Mouse (Mus musculus): ENCODE measurements around the gene 2310057M21Rik.
"Not testable (repeated sequence)": the region's sequence is repeated elsewhere in the genome, so short reads cannot be mapped to it uniquely, and the experiment has no call there.

The 2310057M21Rik gene

GRCm38 (mm10) chr7:131362615-131363300 lies at the start of gene 2310057M21Rik:
Gene 2310057M21Rik, minus strand, starts transcription at chr7:131362759.
- peak; percentile 97 for DNase-seq (ENCODE audit: low read depth)

DNA sequence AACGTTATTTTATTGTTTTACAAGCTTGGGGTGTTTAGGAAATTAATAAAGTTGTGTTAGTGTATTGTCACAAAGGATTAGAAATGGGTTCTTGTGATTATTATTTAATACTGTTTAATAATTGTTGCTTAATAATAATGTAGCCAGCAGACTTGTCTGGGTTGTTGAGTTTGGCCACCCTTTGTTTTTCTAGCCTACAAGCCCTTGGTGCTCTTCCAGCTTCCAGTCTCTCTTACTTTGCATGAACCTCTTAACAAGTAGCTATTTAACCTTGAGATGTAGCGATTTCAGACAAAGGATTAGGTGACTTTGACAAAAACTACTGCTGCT lies 49.3 kb upstream of the 2310057M21Rik start:
- DNase-seq (ENCODE audit: low read depth) = no peak

DNA sequence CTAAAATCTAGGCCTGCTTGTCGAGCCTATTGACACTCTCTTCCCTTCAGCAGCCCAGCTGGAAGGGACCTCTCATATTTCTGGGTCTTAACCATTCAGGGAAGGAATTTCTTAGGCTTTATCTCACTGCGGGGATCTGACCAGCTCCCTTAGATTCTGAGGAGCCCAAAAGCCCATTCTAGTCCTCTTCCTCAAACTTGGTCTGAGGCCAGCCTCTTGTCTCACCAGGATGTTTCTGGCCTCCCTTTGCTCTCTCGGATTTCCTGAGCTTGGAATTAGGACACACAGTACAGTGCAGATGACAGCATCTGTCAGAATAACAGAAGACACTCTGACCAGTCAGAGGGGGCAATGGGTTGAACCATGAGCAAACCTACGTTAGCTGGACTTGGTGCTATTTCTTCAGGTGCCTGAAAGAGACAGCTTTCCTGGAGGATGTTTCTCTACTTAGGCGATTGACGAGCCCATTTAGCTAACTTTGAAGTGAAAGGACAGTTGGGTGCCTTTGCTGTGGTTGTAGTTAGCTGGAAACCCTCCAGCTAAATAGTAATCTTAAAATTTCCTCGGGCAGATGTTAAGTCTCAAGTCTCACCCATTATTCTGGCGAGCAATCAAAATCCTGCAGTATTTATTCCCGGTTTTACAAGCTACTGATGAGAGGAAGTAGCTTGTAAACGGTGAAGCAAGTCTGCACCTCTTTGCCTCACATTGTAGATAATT lies 48.8 kb upstream of the 2310057M21Rik start:
- DNase-seq (ENCODE audit: low read depth) = peak; percentile 41

GRCm38 (mm10) chr7:131410416-131411058 lies 48.0 kb upstream of the 2310057M21Rik start, which contains the start of the genes Ikzf5 and Acadsb:
Gene Ikzf5, minus strand, starts transcription at chr7:131410521.
Gene Acadsb, plus strand, starts transcription at chr7:131410601.
- peak; percentile 98 for DNase-seq (ENCODE audit: low read depth)

- DNase-seq (ENCODE audit: low read depth) = no peak
Measured at GRCm38 (mm10) chr7:131409988-131410385, 47.4 kb upstream of the 2310057M21Rik start.

GRCm38 (mm10) chr7:131409321-131409987 lies 46.9 kb upstream of the 2310057M21Rik start:
- DNase-seq (ENCODE audit: low read depth) = peak; percentile 60

DNA sequence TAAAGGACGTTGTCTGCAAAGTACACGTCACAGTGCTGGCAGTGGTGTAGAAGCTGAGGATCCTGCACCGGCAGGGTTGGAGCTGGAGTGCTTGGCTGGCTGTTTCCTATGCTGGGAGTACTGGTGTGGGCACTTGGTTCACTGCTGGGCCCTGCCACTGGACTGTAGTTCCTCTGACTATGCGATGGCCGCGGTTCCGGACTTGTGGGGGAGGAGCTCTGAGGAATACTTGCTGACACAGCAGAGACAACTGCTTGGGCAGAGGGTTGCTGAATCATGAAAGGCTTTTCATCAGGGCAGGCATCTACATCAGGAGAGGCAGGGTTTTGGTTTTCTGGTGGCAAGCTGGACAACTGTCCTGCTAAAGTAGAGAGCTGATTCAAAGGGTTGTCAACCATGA lies 29.2 kb upstream of the 2310057M21Rik start:
- DNase-seq (ENCODE audit: low read depth) = not testable (repeated sequence)

DNA sequence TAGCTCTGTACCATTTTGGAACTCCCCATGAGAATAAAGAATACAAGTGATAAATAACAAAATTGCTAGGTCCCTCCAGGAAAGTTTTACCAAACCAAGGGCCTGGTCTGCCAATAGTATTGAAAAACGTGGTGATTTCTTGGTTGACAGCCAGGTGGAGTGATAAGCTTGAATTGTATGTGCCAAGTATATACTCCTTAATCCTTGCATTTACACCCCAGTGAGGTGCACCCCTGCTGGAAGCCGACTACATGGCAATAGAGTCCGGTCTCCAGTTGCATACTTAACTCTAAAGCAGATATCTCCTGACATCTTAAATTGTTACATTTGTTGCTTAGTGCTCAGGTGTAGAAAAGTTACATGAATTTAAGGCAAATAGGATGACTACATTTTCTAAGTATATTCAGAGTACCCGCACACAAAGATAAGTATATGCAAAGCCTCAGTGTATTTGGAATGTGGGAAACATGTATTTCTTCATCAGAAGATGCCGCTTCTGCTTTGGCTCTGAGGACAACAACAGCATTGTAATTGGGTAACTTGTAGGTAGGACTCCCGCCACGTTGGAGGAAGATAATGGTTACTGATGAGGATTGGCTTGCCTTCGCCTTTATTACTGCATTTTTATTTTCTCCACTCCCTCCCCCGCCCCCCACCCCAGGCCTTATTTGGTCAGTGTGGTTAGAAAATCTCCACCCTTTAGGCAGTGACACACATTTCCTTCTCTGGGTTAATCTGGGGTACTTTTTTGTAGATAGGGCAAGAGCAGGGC lies 9.5 kb upstream of the 2310057M21Rik start:
- peak; percentile 85 for DNase-seq (ENCODE audit: low read depth)

DNA sequence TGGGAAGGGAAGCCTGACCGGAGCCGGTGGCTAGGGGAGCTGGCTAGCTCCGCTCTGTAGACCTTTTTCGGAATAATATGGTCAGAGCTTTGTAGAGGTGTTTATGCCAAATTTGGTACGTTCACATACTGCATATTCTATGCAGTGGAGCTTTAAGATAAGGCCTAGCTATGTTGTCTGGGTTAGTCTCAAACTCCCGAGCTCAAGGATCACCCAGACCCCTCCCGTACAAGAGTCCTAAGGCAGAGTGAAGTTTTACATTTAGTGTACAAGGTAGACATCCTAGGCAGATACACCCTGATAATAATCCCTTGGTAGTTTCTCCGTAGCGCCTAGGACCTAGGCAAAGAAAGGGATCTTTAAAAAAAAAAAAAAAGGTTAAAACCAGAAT lies 8.9 kb upstream of the 2310057M21Rik start:
- no peak for DNase-seq (ENCODE audit: low read depth)

- peak; percentile 92 for DNase-seq (ENCODE audit: low read depth)
Measured at GRCm38 (mm10) chr7:131370648-131371469, 8.3 kb upstream of the 2310057M21Rik start, which contains the start of gene Pstk. Gene Pstk, plus strand, starts transcription at chr7:131371141.

DNA sequence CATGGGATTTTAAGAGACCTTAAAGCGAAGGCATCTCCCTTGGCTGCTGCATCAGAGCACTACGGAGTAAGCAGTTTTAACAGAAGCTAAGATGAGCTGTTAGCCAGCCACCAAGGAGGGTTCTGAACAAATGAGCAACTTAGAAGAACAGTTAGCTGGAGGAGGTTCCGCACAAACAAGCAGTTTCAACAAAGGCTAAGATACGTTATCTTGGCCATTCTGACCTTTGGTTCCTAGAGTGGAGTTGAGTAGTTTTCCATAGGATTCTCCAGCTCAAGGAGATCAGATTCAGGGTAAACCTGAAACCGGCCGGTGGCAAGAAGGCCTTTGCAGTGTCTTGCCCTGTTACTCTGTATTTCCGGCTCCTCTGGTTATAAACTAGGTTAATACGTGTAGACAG lies 1.6 kb upstream of the 2310057M21Rik start:
- DNase-seq (ENCODE audit: low read depth) = no peak

DNA sequence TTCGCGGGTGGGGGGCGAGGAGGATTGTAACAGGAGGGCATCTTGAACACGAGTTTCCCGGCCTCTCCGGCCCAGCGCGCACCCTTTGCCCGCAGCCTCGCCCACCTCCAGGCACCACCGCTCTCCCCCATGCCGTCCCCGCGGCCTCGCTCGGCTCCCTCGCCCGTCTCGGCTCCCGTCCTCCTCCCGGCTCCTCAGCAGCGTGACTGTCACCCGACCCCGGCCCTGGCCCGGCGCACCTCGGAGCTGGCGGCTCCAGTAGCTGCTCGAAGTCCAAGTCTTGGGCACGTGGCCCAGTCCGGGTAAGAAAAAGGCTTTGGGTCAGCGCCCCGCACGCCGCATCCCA lies 317 bp downstream of the 2310057M21Rik start:
- no peak for DNase-seq (ENCODE audit: low read depth)

- peak; percentile 10 for DNase-seq (ENCODE audit: low read depth)
Measured at GRCm38 (mm10) chr7:131356105-131356504, 6.5 kb downstream of the 2310057M21Rik start.

DNA sequence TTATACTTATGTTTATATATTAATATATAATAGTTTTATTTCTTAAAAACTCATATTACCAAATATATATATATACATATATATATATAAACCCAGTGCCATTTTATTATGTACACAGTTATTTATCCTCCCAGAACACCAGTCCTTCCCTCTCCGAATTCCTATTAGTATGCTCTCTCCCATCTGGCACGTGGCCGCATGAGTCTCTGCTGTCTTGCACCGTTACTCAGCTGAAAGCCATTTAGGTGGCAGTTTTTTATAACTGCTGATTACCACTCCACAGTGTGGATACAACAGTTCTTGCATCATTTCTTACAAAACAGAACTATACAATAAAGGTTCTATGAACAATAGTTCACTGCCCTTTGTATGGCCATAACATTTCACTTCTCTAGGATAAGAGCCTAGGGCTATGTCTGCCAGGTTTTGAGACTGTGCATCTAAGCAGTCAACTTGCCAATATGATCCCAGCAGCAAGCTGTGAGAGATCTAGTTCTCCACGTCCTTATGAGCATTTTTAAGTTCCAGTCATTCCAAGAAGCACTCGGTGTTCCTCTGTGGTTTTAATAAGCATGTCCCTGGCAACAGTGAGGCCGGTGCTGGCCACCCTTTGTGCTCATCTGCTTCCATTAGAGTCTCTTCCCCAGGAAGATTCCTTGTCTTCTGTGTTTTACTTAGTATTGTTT lies 16.6 kb downstream of the 2310057M21Rik start:
- DNase-seq (ENCODE audit: low read depth) = no peak

GRCm38 (mm10) chr7:131337502-131338068 lies 25.0 kb downstream of the 2310057M21Rik start:
- DNase-seq (ENCODE audit: low read depth) = no peak

- DNase-seq (ENCODE audit: low read depth) = no peak
Measured at GRCm38 (mm10) chr7:131333564-131333963, 29.0 kb downstream of the 2310057M21Rik start, which contains the start of gene Fam24a. Gene Fam24a, plus strand, starts transcription at chr7:131333864.

DNA sequence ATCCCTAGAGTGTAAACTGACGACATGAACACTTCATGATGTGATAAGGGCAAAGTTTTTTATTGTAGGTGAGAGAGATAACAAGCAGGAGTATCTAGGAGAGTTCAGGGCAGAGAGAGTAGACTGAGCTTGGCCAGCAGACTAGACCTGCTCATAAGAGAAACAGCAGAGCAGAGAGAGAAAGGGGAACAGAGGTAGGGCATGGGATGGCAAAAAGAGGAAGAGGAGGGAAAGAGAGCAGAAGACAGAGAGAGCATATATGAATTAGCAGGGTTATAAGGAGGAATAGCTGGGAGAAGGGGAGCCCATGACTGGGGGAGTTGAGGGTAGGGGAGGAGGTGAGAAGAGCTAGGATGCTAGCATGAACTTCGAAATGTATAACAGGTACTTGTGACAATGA lies 30.9 kb downstream of the 2310057M21Rik start:
- no peak for DNase-seq (ENCODE audit: low read depth)

- no peak for DNase-seq (ENCODE audit: low read depth)
Measured at GRCm38 (mm10) chr7:131329416-131329815, 33.1 kb downstream of the 2310057M21Rik start, which contains the start of gene Fam24b. Gene Fam24b, minus strand, starts transcription at chr7:131329516.

DNA sequence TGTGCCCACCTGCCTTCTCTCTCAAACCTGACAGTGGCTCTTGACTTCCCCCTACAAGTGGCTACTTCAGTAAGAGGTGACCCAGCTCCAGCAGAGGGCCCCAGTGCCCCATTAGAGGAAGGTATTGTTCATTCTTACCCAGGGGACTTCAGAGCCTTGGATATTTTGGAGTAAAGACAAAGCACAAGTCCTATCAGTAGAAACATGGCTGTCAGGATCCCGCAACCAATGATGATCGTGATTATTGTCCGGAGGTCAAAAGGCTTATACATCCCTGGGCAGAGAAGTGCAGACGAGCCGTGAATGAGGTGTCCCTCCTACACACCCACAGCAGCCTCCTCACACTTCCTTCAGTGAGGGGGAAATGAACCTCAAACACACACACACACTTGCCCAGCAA lies 35.5 kb downstream of the 2310057M21Rik start:
- peak; percentile 23 for DNase-seq (ENCODE audit: low read depth)

DNA sequence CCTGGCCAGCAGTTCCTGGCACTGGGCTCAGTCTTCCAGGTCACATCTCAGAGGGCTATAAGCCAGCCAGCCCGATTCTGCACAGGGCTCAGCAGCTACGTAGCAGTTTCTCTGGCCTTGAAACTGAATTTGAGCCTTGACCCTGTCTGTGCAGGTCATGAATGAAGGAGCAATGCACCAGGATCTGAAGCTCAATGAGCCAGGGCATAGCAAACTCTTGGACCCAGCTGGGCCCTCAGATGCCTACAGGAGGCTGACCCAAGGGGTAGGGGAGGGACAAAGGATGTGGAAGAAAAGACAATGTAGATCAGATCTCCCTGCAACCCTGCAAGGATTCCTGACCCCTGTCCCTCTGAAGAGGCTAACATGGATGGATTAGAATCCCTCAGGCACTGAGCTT lies 40.4 kb downstream of the 2310057M21Rik start, which contains the start of gene Cuzd1:
Gene Cuzd1 (minus strand): TSS at position 101 of the 400 bp plus-strand sequence.
- no peak for DNase-seq (ENCODE audit: low read depth)
